Mouse (Mus musculus): ENCODE data around the gene Bak1.

- no peak for TF ChIP-seq CTCF (IDR thresholded peaks at IDR 0.05)
- no peak for TF ChIP-seq POLR2A (IDR thresholded peaks at IDR 0.05; ENCODE audit: insufficient read depth, low read depth, low read length)
Observed at GRCm38 (mm10) chr17:27018555-27019196, 10.1 kb downstream of the Bak1 start.

Data from heart, adult 2 months (tissue).